Mouse (Mus musculus): ENCODE results near the gene Il15.

The Il15 gene

DNA sequence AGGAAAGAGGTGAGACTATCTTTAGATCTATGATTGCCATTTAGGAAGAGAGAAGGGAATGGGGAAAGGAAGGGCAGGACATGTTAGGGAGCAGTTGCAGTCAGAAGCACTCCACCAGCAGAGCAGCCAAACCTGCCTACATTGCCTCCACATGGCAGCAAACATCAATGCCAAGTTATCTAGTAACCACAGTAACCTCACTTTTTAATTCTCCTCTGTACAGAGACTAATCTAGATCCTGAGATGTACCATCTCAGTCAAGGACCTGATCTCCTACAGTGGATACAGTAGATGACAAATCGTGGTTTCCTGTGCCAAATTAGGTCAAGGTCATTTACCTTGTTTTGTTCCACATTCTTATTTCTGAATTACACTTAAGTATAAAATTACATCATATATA, 42.0 kb downstream of the Il15 start:
- DNase-seq (ENCODE audit: low read depth, low spot score), result no peak

DNA sequence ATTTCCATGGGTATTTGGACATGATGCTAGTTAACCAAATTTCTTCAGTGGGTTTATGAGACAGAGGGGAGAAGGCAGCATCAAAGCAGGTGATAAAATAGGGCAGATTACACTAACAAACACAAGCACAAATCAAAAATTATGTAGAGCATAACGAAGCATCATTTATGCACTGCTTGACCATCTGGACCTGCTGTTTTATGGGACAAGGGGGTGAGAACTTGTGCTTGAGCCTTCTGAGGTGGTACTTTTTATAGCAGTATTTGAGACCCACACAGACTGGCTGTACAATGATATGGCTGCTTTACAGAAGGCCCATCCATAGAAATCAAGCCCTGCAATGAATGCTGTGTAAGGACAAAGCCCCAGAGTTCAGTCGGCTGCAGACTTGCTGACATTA, 46.9 kb downstream of the Il15 start:
- DNase-seq (ENCODE audit: low read depth, low spot score), result no peak

DNA sequence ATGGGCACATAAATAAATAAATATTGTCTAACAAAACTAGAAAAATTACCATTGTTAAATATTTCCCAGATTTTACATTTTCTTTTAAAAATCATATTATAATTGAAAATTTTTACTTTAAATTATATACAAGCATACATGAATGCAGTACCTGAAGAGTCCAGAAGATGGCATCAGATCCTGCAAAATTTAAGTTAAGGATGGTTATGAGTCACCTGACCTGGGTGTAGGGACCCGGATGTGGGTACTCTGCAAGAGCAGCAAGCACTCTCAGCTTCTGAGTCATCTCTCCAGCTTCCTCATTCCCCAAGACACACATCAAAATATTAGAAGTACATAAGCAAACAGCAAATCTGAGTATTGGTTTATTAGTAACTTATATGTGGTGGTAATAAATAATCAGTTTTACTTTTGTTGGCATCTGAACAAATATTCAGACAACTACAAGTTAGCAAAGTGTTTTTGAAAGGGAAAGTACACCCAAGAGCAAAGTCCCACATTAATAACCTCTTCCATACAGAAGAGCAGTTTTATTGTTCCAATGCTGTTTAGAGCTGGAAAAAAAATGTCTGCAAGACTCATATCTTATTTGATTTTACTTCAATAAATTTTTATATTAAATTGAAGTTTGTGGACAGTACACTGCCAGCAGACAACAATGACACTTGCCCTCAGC, 51.6 kb downstream of the Il15 start:
- DNase-seq (ENCODE audit: low read depth, low spot score), result no peak

DNA sequence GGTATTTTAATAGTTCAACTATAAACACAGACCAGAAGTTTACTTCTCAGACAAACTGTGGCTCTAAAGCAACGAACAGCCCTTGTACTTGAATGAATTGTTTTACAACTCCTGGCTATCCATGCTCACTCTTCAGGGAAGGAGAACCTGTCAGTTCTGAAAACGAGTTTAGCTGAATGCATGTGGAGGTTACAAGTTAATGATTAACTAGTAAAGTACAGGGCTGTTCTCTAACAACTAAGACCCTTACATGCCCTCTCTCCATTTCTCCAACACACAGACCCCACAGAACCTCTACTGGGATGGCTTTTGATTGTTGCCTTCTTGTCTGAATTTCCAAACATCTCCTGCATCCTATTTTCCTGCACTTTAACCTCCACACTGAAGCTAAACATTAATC, 53.7 kb downstream of the Il15 start:
- DNase-seq (ENCODE audit: low read depth, low spot score), result no peak

DNA sequence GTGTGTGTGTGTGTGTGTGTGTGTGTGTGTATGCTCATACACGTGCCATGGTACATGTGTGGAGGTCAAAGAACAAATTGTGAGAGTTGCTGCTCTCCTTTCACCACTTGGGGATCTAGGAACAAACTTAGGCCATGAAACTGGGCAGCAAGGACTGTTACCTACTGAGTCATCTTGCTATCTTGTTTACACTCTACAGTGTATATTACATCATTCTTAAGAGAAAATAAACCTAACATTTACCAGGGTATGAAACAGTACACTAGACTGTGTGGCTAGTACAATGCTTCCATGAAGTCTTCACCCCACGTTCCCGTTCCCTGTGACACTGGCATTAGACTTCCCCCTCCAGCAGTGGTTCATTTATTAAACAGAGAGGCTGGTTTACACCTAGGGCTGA, 56.5 kb downstream of the Il15 start:
- DNase-seq (ENCODE audit: low read depth, low spot score), result no peak

DNA sequence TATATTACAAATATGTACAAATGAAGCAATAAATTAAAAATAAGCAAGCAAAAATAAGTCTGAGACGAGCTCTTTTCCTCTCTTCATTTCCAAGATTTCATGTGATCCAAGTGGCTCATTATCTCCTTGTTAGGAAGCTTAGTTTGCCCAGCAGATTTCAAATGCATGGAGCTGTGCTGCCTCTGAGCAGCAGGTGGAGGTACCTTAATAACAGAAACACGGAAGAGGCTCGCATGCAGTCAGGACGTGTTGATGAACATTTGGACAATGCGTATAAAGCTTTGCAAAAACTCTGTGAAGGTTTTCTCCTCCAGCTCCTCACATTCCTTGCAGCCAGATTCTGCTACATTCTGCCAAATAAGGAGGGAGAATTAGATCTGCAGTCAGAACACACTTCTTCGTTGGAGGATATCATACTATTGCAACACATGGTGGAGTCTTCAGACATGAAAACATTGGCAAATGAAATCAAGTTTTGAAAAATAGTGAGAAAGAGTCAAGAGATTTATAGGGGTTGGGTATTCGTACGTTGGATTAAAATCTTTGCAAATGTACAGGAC, 71.3 kb downstream of the Il15 start:
- no peak for DNase-seq (ENCODE audit: low read depth, low spot score)

DNA sequence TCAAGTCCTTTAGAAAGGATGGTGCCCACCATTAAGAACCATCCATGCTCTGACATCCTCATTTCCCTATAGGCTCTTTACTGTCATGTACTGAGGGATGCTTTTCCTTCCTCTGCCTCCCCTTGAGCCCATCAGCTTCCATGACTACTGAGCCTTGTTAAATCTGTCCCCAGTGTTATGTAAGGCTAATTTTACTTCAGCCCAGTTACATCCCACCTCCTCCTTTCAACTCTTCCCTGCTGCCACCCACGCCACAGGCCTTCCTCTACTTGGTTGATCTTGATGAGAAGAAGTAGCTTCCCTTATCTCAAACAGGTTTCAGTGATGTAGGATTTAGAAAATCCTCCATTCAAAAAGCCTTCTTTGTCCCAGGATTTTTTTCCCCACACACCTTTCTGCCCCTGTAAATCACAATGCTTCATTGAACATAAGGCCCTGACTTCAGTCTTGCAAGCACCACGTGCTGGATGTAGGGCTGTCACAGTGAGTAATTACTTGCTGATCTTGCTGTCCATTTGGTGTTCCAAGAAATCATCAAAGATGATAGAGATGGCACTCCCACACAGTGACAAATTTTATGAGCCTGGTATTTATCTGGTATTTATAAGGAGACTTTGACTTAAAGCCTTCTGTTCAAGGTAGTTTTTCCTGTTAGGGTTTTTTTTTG, 74.9 kb downstream of the Il15 start:
- no peak for DNase-seq (ENCODE audit: low read depth, low spot score)

DNA sequence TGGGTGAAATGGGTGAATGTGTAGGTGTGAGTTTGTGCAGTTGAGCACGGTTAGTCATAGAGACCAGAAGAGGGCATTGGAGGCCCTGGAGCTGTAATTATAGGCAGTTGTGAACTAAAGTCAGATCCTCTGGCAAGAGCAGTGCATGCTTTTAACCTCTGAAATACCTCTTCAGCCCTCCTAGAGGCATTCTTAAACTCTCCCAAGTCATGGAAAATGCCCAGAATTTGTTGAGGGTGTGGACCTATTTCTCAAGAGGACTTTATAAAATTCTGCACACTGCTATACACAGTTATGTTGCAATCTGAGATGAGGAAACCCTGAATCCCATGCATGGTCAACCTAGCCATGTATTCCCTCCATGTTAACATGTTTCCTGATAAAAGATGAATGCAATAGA, 77.0 kb downstream of the Il15 start:
- DNase-seq (ENCODE audit: low read depth, low spot score), result no peak

DNA sequence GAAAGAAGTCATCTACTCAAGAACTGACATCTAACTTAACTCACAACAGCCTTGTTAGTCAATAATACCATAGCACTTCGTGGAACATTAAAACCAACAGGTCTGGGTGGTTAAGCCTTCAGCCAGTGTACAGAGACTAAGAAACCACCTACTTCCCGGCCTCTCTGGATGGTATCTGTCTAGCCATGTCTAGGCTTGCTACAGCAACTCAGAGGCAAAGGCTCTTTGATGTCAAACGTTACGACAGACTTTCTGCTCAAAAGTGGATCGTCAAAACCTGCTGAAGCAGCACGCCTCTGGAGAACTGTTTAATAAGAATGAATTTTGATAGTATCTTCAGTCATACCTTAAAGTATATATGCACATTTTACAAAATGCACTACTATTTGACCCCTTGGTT, 77.4 kb downstream of the Il15 start:
- DNase-seq (ENCODE audit: low read depth, low spot score), result no peak

DNA sequence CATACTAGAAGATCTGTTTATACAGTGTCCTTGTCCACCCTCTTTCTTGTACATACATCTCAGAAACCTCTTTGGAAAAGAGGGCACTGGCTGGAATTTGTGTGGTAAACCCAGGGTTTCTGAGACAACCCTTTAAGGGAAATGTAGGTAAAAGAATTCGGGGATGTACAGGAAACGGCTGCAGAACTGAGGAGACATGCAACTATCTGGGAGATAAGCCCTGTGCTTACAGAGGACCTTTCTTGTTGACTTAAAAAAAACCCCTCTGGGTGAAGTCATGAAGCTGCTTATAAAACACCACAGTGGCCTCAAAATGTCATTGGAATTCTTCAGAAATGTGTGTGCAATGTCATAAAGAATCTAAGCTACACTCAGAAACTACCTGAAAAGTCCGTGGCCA, 85.6 kb downstream of the Il15 start:
- DNase-seq (ENCODE audit: low read depth, low spot score), result no peak

DNA sequence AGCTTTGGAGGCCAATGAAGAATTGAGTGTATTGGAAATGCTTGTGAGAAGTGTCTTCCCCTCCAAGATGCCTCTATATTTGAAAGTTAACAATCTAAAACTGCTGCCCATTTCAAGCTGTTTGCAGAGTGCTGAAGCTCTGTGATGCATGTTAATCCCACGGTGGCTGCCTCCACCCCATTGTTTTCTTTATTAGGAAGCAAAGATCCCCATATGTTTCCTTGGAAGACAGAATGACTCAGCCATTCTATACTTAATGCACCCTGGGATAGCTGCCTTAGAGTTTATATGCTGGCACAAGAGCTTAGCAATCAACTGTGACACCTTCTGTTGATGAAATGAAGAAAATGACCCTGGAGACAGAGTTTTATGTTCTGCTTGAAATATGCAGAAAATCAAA, 96.6 kb downstream of the Il15 start:
- no peak for DNase-seq (ENCODE audit: low read depth, low spot score)

DNA sequence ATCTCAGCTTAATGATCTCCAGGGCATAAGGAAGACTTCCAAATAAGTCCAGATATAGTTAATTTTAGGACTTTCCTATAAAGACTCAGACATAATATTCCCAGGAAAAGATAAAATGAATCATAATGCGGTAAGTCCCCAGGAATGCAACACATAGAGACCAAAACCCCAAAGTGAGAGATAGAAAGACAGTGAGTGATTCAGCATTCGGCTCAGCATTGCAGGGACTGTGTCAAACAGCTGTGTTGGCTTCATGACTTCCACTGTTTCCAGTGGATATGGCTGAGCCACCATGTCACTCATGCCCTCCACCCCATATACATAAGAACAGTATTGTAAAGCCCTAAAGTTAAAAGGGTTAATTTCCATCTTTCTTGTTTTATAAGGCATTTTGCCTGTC, 106.8 kb downstream of the Il15 start:
- DNase-seq (ENCODE audit: low read depth, low spot score), result no peak

DNA sequence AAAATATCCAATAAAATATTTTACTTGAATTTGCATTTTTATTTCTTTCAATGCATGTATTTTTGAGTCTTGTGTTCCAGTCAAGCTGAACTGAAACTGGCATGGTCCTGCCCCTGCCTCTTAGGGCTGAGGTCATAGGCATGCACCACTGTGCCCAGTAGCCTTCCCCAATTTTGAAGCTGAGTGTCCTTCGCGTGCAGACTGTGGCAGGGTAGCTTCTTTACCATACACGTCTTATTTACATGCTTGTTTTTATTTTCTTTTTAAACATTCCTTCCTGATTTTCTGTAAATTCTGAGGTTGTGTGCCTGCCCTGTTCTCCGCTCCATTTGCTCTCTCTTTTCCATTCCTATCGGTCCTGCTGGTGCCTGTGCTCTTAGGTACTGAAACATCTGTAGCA, 111.4 kb downstream of the Il15 start:
- no peak for DNase-seq (ENCODE audit: low read depth, low spot score)

DNA sequence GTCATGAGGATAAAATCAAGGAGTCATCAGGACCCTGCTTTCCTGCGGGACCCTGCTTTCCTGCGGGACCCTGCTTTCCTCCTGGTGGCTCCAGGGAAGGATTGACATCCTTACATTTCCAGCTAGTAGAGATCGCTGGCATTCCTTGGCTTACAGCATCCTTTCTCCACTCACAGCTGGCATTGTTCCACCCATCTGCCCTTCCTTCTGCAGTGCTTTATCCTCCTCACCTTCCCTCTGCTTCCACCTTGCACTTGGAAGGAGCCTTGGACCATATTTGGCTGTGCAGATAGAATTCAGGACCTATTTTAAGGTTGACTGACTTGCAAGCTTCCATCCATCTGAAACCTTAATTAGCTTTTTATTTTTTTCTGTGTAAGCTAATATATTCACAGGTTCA, 117.2 kb downstream of the Il15 start:
- DNase-seq (ENCODE audit: low read depth, low spot score), result no peak

DNA sequence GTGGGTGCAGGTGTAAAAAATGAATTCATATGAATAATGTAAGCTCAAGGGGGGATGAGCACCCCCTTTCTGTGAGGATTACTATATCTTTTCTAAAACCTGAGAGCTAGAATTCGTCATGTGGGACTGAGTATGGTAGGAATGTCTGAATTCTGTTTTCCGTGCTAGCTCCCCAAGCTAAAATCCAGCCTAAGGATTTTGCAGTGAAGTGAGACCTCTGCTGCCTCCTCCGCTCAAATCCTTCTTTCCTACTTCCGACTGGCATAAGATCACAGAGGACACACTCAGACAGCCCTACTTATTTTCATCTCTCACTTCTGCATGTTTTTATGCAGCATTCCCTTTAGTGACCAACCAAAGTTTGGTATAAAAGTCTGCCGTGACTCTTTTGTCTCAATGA, 121.0 kb downstream of the Il15 start:
- no peak for DNase-seq (ENCODE audit: low read depth, low spot score)

Measured in c-Kit-negative CD71-positive TER-119-positive erythroid progenitor cells, embryonic 14.5 days (primary cell).